Mouse (Mus musculus) cerebellum, postnatal 25 days (tissue): ENCODE data around the gene Fxyd7.

Experiments
- DNase-seq, 2 experiments: peaks; one replicate each; pipeline ENCODE4 v3.0.0; 2021; ENCODE audit warnings: mixed read lengths in 2 of 2

Fxyd7 gene

DNA sequence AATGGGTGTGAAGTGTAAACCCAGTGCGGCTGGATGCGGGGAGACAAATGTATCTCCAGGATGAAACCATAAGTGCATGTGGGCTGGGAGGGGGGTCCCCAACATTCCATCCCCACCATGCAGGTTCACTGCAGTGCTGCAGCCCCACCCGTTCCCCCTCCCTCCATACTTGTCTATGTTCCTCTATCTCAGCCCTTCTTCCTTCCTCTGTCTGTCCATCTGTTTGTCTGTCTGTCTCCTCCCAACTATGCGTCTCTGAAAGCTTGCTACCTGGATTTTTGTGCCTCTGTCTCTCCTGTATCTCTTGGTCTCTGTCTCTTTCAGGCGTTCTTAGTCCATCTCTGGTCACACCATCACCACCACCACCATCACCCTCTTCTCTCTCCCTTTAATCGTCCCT lies 780 bp downstream of the Fxyd7 start:
- DNase-seq = peak in 1 of 2 experiments; percentile 39

DNA sequence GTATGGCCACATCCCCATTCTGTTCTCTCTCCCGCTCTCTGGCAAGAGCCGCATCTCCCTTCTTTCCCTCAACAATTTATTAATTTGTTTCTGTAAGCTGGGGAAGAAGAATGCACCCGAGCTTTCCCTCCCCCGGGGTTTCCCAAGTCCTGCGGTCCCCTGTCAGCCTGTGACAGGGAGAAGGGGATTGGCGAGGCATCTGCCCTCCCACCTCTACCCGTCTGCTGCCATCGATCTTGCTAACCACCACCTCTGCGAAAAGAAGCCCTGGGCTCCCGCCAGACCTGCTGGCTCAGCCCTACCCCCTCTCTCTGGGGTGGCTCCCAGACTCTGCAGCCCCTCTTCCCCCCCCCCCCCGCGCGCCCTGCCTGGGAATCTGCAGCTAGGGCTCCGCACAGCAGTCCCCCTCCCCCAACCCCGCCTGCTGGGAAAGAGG lies 1.4 kb downstream of the Fxyd7 start:
- peak in 1 of 2 experiments; percentile 71 for DNase-seq

DNA sequence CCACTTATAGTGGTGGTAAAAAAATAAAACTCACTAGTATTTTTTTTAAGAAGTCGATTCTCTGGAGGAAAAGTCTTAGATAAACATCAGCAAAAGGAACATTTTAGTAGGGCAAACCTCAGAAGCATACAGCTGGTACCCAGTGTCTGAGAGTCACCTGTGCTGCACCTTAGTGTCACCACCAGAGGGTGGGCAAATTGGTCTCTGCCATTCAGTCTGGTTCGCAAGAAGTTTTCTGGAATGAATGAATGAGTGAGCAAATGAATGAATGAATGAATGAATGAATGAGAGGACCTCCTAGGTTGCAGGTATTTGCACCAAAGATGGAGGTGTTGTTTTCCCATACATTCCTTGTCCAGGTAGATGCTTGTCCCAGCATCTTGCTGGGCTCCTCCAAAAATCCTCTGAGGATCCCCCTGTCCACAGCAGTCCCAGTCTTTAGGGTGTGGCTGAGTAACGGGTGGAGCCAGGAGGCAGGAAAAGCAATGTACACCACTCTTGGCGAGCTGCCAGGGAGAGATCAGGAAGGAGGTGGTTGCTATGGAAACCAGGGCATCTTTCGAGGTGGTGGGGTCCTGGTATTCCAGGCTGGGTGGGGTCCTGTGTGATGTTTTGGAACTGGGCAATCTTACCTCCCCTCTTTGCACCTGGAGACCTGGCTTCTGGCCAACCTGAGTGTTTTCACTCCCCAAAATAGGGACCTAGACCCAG lies 2.0 kb downstream of the Fxyd7 start:
- peak; percentile 80 to 87 for DNase-seq

DNA sequence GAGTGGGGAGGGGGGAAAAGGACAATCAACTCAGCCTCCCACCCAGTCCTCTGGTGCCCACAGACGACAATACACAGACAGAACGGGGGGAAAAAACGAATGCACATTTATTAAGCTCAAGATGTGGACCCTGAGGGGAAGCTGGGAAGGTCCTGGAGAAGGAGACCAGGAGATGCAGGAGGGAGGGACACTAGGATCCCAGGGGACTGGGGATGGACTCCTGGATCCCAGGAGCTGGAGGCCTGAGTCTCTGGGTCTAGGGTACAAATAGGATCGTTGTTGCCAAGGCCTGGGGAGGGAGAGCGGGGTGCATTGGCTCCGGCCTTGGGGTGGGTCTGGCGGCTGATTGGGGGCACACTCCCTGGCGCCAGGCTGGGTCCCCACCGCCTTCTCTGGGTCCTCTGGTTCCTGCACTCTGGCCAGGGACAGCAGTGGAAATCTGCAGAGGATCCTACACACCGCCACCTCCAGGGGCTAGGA lies 8.8 kb downstream of the Fxyd7 start, which contains the start of gene Fxyd5:
TSS of gene Fxyd5 (minus strand) at position 51 of the 480 bp plus-strand sequence.
- DNase-seq = no peak

DNA sequence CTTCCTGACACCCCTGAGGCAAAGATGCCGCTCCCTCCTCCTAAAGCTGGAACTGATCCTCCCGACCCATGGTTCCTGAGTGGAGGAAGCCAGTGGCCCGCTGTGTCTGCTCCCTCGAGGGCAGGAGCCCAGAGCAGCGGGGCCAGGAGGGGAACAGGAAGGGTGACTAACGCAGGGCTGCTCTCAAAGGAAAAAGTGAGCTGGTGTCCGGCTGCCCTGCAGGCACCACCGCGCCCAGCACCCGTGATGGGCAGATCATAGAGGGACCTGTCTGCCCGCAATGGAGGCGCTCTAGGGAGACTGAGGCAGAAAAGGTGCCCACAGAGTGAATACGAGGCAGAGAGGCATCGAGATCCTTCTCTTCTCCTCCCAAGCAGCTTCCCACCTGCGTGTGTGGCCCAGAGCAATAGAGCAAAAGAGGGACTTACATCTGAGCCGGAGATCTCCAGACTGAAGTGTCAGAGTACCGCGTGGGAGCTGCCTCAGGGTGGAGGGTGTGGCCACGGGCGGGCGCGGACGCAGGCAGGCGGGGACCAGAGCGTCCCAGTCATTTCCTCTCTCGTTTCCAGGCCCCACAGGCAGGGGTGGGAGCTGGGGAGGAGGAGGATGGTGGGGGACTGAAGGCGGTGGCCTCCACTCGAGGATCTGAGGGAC lies 9.5 kb downstream of the Fxyd7 start:
- DNase-seq = no peak

DNA sequence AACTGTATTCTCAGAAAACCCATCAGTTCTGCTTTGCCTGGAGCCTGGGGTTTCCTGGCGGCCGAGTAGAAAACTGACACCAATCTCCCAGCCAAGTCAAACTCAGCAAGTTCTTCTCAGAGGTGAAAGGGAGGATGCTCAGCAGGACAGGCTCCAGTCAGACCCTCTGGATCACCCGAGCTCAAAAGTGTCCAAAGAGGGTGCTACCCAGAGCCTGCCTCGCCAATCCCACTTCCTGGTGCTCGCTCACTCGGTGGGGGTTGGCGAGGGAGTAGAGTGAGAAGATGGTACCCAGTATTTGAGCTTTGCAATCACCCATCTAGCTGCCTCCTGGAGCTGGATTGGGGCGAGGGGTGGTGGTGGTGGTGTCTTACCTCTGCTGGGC lies 10.3 kb downstream of the Fxyd7 start:
- no peak for DNase-seq

DNA sequence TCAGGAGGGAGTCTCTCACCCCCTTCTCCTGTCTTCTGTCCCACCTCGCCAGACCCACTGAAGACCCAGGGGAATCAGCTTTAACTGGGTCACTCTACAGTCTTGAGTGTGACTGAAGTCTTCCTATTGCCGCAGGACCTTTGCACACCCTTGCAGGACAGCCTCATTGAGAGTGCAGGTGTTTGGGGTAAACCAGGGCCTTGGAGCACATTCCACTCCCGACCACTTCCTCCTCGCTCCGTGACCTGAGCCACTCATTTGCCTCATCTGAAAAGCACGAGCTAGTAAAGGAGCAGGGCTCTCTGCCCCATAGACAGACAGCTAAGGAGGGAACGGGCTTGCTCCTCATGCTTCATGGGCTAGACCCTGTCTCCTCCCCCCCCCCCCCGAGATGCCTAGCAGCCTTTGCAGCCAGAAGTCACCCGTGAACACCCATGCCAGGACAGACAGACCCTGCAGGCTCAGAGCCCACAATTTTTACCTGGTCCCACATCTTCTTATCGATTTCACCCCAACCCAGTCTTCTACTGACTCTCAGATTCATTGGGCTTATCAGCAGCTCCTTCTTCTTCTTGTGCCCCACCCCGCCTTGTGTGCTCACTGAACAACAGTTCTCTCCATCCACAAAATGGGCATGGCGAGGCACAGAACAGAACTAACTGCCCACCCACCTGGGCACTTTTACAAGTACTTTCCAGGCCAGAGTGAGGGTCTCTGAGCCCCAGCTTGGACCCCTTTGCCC lies 10.8 kb downstream of the Fxyd7 start:
- DNase-seq = no peak

DNA sequence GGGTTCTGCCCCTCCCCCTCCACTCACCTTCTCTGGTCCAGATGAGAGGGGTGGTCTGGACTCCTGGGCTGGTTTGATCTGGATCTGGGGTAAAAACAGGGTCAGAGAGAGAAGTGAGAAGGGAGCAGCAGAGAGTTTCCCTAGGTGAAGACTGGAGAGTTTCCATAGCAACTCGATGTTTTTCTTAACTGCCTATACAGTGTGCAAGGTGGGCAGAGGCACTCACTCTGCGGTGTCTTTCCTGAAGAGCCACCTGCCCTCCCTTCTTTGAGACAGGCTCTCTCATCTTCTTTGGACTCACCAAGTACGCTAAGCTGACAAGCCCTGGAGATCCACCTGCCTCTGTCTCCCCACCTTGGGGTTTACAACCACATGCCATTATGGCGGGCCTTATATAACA lies 12.3 kb downstream of the Fxyd7 start:
- no peak for DNase-seq

DNA sequence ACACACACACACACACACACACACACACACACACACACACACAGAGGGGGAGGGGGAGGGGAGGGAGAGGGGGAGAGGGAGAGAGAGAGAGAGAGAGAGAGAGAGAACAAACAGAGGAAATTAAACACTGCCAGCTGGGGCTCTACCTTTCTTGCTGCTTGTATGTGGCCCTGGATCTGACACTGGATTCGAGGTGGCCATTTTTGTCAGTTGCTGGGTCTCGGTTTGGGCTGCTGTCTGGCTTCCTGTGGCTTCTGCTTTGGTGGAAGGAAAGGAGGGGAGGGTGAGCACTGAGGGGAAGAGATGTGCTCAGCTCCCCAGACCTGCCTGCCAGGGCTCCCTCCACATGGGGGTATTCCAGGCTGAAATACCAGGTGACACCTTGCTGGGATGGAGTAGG lies 13.6 kb downstream of the Fxyd7 start:
- no peak for DNase-seq

DNA sequence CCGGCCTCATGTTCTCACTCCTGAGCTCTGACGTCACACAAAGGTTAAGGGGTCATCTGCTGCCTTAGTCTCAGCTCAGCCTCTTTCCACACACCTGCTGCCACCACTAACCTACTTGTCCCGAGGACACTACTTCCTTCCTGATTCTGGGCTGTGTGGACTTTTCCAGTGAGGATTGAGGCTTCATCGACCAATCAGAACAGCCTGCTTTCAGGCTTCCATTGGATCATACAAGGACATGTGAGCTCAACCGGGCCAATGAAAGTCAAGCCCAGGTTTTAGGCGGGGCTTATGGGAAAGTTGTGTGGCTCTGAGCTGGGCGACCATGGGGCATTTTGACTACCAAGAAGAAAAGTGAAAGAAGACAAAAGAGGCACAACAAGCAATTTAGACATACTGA lies 14.3 kb downstream of the Fxyd7 start:
- no peak for DNase-seq

DNA sequence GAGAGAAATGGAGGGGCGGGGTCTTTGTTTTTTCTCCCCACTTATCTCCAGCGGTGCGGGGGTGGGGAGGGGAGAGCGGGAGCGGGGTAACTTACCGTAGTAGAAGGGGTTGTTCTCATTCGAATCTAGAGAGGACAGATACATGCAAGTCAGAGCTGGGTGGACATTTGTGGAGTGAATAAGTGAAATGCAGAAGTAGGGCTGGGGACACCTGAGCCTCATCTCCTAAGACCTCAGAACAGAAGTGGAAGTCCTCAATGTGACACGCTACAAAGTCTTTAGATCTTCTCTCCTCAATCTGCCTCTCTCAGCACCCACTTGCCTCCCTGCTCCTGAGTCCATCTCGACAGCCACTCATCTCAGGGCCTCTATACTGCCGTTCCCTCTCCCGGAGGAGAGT lies 16.0 kb downstream of the Fxyd7 start:
- DNase-seq = no peak

DNA sequence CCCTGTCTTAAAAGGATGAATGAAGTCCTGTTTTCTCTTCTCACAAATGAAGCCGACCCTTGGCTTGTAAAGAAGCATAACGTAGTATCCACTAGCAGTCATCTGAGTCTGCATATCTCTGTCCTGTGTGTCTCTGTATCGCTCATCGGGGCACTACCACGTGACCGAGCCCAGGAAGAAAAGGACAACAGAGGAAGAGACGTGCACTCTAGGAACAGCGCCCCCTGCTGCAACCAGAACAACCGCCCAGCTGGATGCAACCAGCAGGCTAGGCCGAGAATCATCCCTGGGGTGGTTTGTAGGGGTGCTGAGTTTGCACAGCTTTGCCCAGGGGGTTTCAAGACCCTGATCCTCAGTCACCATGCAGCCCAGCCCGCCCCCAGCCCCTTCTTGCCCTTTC lies 16.5 kb downstream of the Fxyd7 start:
- peak in 1 of 2 experiments; percentile 31 for DNase-seq

DNA sequence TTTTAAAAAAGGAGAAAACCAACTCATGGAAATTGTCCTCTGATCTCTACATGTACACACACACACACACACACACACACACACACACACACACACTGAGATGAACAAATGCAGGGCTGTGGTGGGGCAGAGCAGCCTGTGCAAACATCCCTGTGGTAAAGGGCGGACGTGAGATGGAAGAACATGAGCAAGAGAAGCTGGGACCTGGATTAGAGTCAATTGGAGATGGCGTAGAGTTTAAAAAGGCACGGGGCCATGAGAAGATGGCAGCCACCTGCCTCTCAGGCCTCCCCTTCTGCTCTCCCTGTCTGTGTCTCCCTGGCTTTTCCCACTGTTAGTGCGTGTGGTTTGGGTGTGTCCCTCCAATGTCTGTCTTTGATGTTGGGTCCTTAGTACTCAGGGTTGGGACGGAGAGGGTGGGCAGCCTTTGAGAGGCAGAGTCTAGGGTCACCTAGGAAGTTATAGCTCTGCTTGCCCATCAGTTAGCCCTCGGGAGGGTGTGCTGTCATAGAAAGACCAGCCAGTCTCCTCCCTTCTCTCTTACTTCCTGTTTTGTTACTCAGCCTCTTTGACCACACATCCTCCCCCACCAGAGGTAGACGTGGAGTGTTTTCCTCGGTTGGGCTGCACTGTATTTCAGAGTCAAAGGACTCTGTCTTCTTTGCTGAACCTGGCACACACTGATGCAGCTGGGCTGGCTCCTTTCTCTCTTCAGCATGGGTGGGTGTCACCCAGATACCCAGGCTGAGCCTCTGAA lies 17.7 kb downstream of the Fxyd7 start:
- no peak for DNase-seq

DNA sequence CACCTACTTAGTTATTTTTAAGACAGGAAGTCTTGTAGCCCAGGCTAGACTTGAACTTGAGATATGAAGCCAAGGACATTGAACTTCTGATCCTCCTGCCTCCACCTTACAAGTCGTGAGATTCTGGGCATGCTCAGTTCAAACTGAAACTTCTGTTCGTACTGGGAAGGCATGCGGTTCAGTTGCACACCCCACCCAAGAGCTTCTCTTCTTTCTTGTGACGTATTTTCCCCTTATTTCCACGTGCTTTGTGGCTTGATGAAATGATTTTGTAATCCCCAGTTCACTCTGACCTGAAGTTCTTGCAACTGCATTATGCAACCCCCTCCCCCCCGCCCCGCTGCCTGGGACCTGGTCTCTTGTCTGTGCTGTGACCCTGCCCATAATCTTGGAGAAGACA lies 19.5 kb downstream of the Fxyd7 start:
- no peak for DNase-seq

DNA sequence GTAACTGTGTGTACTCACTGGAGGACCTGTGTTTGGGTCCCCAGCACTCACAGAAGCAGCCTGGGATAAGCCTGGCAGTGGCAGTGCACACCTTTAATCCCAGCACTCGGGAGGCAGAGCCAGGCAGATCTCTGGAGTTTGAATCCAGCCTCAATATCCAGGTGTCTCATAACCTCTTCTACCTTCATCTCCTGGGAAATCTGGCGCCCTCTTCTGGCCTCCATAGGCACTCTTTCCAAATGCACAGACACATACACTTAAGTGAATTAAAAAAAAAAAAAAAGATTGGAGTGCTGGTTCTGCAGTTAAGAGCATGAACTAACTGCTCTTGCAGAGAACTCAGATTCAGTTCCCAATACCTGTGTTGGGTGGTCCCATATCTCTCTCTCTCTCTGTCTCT lies 20.6 kb downstream of the Fxyd7 start:
- no peak for DNase-seq

DNA sequence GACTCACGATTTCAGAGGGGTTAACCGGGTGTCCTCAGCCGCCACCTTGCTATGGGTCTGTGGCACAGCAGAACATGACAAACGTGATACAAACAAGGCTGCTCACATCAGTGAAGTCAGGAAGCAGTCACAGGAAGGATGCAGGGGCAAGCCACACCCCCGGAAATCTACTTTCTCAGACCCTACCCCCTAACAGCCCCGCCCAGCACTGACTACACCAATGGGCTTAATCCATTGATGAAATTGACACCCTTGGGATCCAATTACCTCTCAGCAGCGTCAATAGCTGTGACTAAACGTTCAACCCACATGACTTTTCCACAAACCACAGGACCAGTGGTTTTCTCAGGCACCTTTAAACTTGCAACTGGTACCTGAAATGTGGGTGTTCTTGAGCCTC lies 22.7 kb downstream of the Fxyd7 start:
- no peak for DNase-seq

DNA sequence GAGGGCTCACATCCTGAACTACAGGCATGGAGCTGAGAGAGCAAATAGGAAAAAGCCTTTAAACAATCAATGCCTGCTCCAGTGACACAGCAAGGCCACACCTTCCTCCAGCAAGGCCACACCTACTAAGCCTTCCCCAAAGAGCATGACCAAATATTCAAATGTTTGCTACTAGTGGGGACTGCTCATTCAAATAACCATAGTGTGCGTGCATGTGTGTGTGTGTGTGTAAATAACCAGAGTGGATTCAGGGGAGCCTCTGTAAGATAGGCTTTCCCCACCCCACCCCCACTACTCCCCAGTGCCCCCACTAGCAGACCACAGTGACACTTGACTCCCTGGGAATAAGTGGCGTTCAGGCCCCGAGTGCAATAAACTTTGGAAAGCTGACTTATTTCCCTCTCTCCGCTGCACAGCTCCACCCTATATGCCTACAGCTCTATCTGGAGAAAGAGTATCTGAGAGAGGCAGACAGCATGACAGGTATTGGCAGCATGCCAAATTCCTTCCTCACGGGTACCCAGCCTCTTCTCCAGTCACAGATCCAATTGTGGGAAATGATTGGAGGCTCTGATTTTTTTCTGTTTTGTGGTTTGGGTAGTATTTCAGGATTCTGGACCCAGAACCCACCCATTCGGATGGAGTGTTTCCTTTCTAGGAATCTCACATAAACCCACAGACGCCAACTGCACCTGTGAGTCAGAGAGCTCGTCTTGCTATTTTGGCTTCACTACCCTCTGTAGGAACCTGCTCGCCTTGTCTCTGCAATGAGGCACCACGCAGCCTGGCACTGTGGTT lies 34.0 kb downstream of the Fxyd7 start:
- peak; percentile 21 to 30 for DNase-seq

DNA sequence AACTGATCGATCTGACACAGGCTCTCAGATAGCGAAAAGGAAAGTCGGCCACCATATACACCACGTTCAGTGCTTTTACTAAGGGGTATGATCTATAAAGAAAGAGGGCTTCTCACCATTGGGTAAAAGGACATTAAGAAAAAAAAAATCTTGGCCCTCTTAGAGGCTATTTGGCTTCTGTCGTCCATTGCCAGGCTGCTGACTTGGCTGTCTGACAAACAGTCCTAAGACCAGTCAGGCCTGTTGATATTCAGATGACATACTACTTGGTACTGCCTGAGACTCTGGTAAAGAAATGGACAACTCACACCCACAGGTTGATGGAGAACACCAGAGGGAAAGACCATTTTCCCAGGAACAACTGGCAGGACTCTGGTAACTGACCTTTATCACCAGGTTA lies 38.3 kb downstream of the Fxyd7 start:
- DNase-seq = peak in 1 of 2 experiments; percentile 12

DNA sequence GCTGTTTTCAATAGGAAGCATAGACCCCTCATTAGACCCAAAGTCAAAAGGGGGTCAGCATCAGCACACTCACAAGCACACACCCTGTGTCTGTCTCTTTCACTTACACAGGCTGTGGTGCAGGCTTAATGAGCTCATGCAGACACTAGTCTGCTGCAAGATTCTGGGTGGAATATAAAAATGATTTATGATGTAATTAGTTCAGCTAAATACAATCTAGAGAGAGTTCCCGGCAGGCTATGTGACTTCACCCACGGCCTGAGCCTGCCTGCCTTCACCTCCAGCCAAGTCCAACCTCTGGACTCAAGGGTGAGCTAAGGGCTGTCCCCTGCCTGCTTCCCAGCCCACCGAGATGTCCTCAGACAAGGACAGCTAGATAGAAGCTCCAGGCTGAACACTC lies 42.4 kb downstream of the Fxyd7 start:
- no peak for DNase-seq

DNA sequence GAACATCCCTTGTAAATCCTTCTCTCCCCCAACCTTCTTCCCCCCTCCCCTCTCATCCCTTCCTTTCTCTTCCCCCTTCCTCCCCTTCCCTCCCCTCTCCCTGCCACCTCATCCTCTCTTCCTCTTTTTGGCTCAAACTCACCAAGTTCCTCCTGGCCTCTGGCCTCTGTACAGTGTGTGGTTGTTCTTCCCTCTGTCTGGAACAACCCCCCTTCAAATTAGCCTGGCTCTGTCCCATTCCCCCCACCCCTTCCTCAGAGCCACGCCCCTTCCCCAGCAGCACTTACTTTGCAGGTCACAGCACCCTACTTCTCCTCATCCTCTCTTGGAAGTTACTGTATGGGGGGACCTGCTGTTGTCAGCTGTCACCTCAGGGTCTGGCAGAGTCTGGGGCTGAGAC lies 43.1 kb downstream of the Fxyd7 start:
- no peak for DNase-seq

DNA sequence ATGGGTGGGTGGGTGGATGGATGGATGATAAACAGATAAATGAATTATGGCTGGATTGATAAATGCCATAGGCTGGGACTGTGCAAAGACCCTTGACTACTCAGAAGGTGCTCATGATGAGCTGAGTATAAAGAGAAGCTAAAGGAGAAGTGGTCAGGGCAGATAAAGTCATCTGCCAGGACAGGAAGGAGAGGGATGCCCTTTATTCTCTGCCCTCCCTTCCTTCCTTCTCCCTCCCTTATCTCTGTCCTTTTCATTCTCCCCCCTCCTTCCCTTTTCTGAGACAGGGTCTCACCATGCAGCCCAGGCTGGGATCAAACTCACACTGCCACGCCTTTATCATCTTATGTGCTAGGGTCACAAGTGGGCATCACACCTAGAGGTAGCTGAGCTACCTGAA lies 43.5 kb downstream of the Fxyd7 start:
- DNase-seq = no peak

DNA sequence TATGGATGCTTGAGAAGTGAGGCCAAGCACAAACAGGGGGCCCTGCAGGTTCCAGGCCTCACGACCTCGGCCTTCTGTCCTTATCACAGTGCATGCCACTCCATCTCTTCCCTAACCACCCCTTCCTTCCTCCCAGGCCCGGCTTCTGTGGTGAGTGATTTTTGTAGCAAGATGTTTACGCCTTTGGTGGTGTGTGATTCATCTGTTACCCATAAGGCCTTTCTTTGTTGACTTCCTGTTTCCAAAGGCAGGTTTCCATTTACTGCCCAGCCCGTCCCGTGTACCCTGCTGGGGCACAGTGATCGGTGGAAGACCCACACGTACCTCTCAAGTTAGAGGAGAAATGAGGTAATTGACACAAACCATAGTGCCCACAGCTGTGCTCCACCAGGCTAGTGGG lies 48.6 kb downstream of the Fxyd7 start:
- DNase-seq = no peak
